Mouse (Mus musculus) testis, adult 2 months (tissue): ENCODE results near the gene Pax1. TPM values are rescaled to one million over a fixed set of nuclear protein-coding genes. Genes with fewer than 3 reads are reported as not detected.

Source experiments
- H3K27ac ChIP-seq: fragments of 200-500 bp; 2 replicates; pipeline ENCODE4 v1.5.1; 2012; ENCODE audit warnings: low read depth, low read length; ENCODE audit not compliant: control insufficient read depth, insufficient read depth
- H3K27me3 ChIP-seq: fragments of 200-500 bp; 2 replicates; pipeline ENCODE4 v1.6.1; 2012; ENCODE audit warnings: mild to moderate bottlenecking, low read length, moderate library complexity; ENCODE audit not compliant: control insufficient read depth, insufficient read depth
- H3K36me3 ChIP-seq: fragments of 200-500 bp; 2 replicates; pipeline ENCODE4 v1.6.1; 2012; ENCODE audit warnings: mild to moderate bottlenecking, low read length; ENCODE audit not compliant: control insufficient read depth, insufficient read depth
- H3K4me1 ChIP-seq: fragments of 200-500 bp; 2 replicates; pipeline ENCODE4 v1.6.1; 2012; ENCODE audit warnings: low read length; ENCODE audit not compliant: control insufficient read depth, insufficient read depth
- H3K4me3 ChIP-seq: fragments of 200-500 bp; 2 replicates; pipeline ENCODE4 v1.5.1; 2012; ENCODE audit warnings: low read depth, mild to moderate bottlenecking, low read length, moderate library complexity, mixed read lengths; ENCODE audit not compliant: control insufficient read depth
- CTCF ChIP-seq: fragments of 200-500 bp; IDR thresholded peaks from 2 replicates; pipeline ENCODE4 v1.5.1; 2012; ENCODE audit warnings: low read depth, mild to moderate bottlenecking, inconsistent platforms, low read length, moderate library complexity; ENCODE audit not compliant: control insufficient read depth, insufficient read depth, insufficient replicate concordance
- POLR2A ChIP-seq: fragments of 200-500 bp; IDR thresholded peaks from 2 replicates; pipeline ENCODE4 v1.6.1; 2012; ENCODE audit warnings: low read depth, mild to moderate bottlenecking, inconsistent platforms, low read length, moderate library complexity; ENCODE audit not compliant: control insufficient read depth
- polyA plus RNA-seq: library from polyadenylated mRNA; depleted of rRNA; stranded (reverse); fragments of >200 nt; gene quantifications from 2 replicates; pipeline ENCODE4 v1.2.3, GENCODE M21; 2012

The Pax1 gene
- polyA plus RNA-seq, 1 experiment: 9.9 TPM

- Histone ChIP-seq H3K36me3 (no peaks in the 10 kb centered on the region), H3K27ac (no peak overlapping the region), H3K4me3 (no peak overlapping the region), H3K27me3 (0 out of 2 replicates have a peak, but pooled peaks cover 2% of the 10 kb centered on the region), H3K4me1 (peaks cover 3% of the 10 kb centered on the region)
- TF ChIP-seq POLR2A (no peak), CTCF (no peak)
Observed at GRCm38 (mm10) chr2:147372947-147373666, 11.4 kb downstream of the Pax1 start.

GRCm38 (mm10) chr2:147373667-147374007, 11.9 kb downstream of the Pax1 start:
- TF ChIP-seq CTCF (no peak), POLR2A (no peak)
- peak overlapping the region; percentile 10; the same call in 1 of the 2 replicates for H3K4me3 ChIP-seq
- no peak overlapping the region for H3K27ac ChIP-seq
- H3K4me1 ChIP-seq: no peaks in the 10 kb centered on the region; the same call in none of the 2 replicates
- H3K27me3 ChIP-seq: no peaks in the 10 kb centered on the region
- no peaks in the 10 kb centered on the region for H3K36me3 ChIP-seq

DNA sequence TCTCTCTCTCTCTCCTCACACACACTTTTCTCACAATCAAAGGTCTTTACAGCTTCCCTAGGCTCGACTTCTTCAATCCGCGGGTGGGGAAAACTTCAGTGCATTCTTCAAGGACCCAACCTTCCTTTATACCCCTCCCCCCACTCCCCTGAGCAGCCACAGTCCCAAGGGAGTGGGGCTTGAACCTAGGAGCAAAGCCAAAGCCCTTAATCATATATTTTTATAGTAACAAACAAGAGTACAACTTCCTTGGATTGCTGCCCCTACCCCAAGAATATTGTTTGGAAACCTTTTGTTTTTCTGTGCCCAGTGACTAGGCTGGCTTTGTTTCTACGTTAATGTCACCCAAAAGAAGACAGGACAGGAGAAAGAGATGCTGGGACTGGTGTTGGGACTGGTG, 12.5 kb downstream of the Pax1 start:
- no peak overlapping the region for H3K27ac ChIP-seq
- no peaks in the 10 kb centered on the region for H3K27me3 ChIP-seq
- no peak overlapping the region for H3K4me3 ChIP-seq
- TF ChIP-seq CTCF (no peak), POLR2A (no peak)
- no peaks in the 10 kb centered on the region for H3K36me3 ChIP-seq
- no peaks in the 10 kb centered on the region; the same call in none of the 2 replicates for H3K4me1 ChIP-seq

- H3K4me3 ChIP-seq: no peak overlapping the region
- no peaks in the 10 kb centered on the region for H3K27me3 ChIP-seq
- H3K4me1 ChIP-seq: no peaks in the 10 kb centered on the region; the same call in none of the 2 replicates
- no peaks in the 10 kb centered on the region for H3K36me3 ChIP-seq
- H3K27ac ChIP-seq: no peak overlapping the region
- TF ChIP-seq POLR2A: no peak
- TF ChIP-seq CTCF: no peak
Observed at GRCm38 (mm10) chr2:147375019-147375715, 13.4 kb downstream of the Pax1 start.

- TF ChIP-seq CTCF (no peak), POLR2A (no peak)
- no peaks in the 10 kb centered on the region for H3K36me3 ChIP-seq
- no peaks in the 10 kb centered on the region for H3K27me3 ChIP-seq
Observed at GRCm38 (mm10) chr2:147378934-147379333, 17.2 kb downstream of the Pax1 start.

GRCm38 (mm10) chr2:147383373-147383772, 21.6 kb downstream of the Pax1 start:
- Histone ChIP-seq H3K27ac (no peak overlapping the region), H3K27me3 (no peaks in the 10 kb centered on the region), H3K4me1 (no peaks in the 10 kb centered on the region), H3K4me3 (no peak overlapping the region), H3K36me3 (no peaks in the 10 kb centered on the region)
- TF ChIP-seq CTCF: no peak

More at GRCm38 (mm10) chr2:147378934-147379333, 17.2 kb downstream of the Pax1 start:
- no peak overlapping the region for H3K4me3 ChIP-seq
- H3K27ac ChIP-seq: no peak overlapping the region
- H3K4me1 ChIP-seq: no peaks in the 10 kb centered on the region

- H3K36me3 ChIP-seq: no peaks in the 10 kb centered on the region
- no peak overlapping the region for H3K4me3 ChIP-seq
- no peak overlapping the region for H3K27ac ChIP-seq
- no peaks in the 10 kb centered on the region for H3K27me3 ChIP-seq
- no peaks in the 10 kb centered on the region for H3K4me1 ChIP-seq
- no peak; the same call in 1 of the 2 replicates for TF ChIP-seq CTCF
- TF ChIP-seq POLR2A: no peak
Observed at GRCm38 (mm10) chr2:147386949-147387348, 25.2 kb downstream of the Pax1 start.
